In the genomic region with DNA sequence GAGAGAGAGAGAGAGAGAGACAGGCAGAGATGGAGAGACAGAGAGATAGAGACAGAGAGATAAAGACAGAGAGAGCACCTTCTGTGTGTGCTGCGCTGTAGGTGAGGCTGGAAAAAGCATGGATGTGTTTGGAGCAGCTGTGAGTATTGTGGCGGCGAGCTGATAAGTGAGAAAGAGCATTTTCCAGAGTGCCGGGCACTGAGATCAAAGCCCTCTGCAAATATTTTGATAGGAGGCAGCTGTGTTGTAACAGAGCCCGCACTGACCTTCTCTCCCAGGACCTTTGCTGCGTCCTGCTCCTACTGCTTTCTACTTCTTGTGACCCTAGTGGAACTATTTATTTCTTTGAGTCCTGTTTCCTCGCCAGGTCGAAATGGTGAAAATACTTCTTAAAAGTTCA, we compare ENCODE assay signal across 15 mouse cellular contexts. TPM values are rescaled to one million over a fixed set of nuclear protein-coding genes. Genes with fewer than 3 reads are reported as not detected.
DNase-seq lines count a peak whose midpoint lies in the region; ATAC-seq and TF ChIP-seq lines count a peak whose summit lies in the region.
"Had no signal": no experiment of that assay in that cellular context is flagged by ENCODE, and none has a peak within 500 bp of the region (broad histone marks: within the 10 kb centered on the region; RNA-seq: fewer than 3 reads in every experiment).

No protein-coding gene starts in this region.

- DNase-seq in adrenal gland, postnatal 10 days, result peak; percentile 26
- no peak for DNase-seq in adrenal gland, adult 18-20 months (ENCODE audit: low spot score in 2 of 2)
- DNase-seq in heart, postnatal 10 days, result no peak
- no peak for DNase-seq in lung, postnatal 0 days (ENCODE audit: low spot score)
- DNase-seq in lung, postnatal 10 days, result no peak
- peak; percentile 52 for DNase-seq in stomach, postnatal 0 days (ENCODE audit: low spot score)
- no peak for DNase-seq in right cerebral cortex, adult 2 months (ENCODE audit: low spot score in 2 of 2)
- DNase-seq: cerebellum, adult 9-10 months; right cerebral cortex, postnatal 25 days; thymus, postnatal 25 days had no signal

- H3K9me3 ChIP-seq in heart, embryonic 14.5 days (ENCODE audit: control insufficient read depth, low read length), result no peaks in the 10 kb centered on the region
- no peaks in the 10 kb centered on the region for H3K9me3 ChIP-seq in lung, postnatal 0 days (ENCODE audit: low read length)
- no peaks in the 10 kb centered on the region for H3K9me3 ChIP-seq in stomach, postnatal 0 days (ENCODE audit: control insufficient read depth, low read length)
- H3K9me3 ChIP-seq: forebrain, embryonic 12.5 days; kidney, embryonic 15.5 days had no signal

- H3K27ac ChIP-seq in heart, embryonic 14.5 days (replicated peaks in 1 of 2; ENCODE audit: control insufficient read depth in 1 of 2, insufficient read depth in 1 of 2, low read depth in 2 of 2, low read length in 2 of 2), result peak overlapping the region in 1 of 2 experiments; percentile 16; a peak in 2 of 4 replicates
- no peak overlapping the region for H3K27ac ChIP-seq in lung, postnatal 0 days (ENCODE audit: low read length)
- H3K27ac ChIP-seq in stomach, postnatal 0 days (replicated peaks), result no peak overlapping the region
- H3K27ac ChIP-seq: forebrain, embryonic 12.5 days; hindbrain, postnatal 0 days; kidney, embryonic 15.5 days had no signal

- peak; percentile 39; the same call in 1 of the 2 replicates for ATAC-seq in heart, embryonic 14.5 days (ENCODE audit: insufficient number of reproducible peaks, insufficient read depth, low FRiP score, low read depth)
- peak; percentile 41; the same call in 1 of the 2 replicates for ATAC-seq in lung, postnatal 0 days
- no peak for ATAC-seq in stomach, postnatal 0 days (ENCODE audit: low FRiP score, low TSS enrichment)
- ATAC-seq: hindbrain, postnatal 0 days had no signal

- peak overlapping the region; percentile 22; the same call in 1 of the 2 replicates for H3K4me2 ChIP-seq in heart, embryonic 14.5 days (ENCODE audit: low read length)
- H3K4me2 ChIP-seq in lung, postnatal 0 days (replicated peaks; ENCODE audit: low read depth, low read length), result no peak overlapping the region
- H3K4me2 ChIP-seq in stomach, postnatal 0 days (replicated peaks; ENCODE audit: low read depth), result no peak overlapping the region
- H3K4me2 ChIP-seq: forebrain, embryonic 12.5 days; kidney, embryonic 15.5 days; midbrain, embryonic 11.5 days had no signal

- no peak overlapping the region for H3K4me3 ChIP-seq in heart, embryonic 14.5 days (ENCODE audit: control insufficient read depth in 1 of 2, insufficient read depth in 1 of 2, low read depth in 1 of 2, low read length in 2 of 2)
- H3K4me3 ChIP-seq in lung, postnatal 0 days (ENCODE audit: low read depth, low read length), result no peak overlapping the region
- H3K4me3 ChIP-seq in stomach, postnatal 0 days (ENCODE audit: low read depth, low read length), result no peak overlapping the region
- H3K4me3 ChIP-seq: forebrain, embryonic 12.5 days; kidney, embryonic 15.5 days had no signal

- intact Hi-C loops in heart, postnatal 10 days (cut with DNase I), result no loop called here

- no peaks in the 10 kb centered on the region for H3K36me3 ChIP-seq in heart, embryonic 14.5 days (ENCODE audit: control insufficient read depth, insufficient read depth, low read length)
- H3K36me3 ChIP-seq in lung, postnatal 0 days (ENCODE audit: insufficient read depth, low read length), result no peaks in the 10 kb centered on the region
- no peaks in the 10 kb centered on the region for H3K36me3 ChIP-seq in stomach, postnatal 0 days (ENCODE audit: control insufficient read depth, insufficient read depth, low read length)
- H3K36me3 ChIP-seq: forebrain, embryonic 12.5 days; kidney, embryonic 15.5 days had no signal

- TF ChIP-seq CTCF in lung, postnatal 0 days (IDR thresholded peaks at IDR 0.05), result no peak
- TF ChIP-seq CTCF in stomach, postnatal 0 days (IDR thresholded peaks at IDR 0.05; ENCODE audit: low read depth), result no peak

- no peak for TF ChIP-seq EP300 in lung, postnatal 0 days (IDR thresholded peaks at IDR 0.05)
- no peak for TF ChIP-seq EP300 in stomach, postnatal 0 days (optimal IDR thresholded peaks at IDR 0.05)

- 10% methylated on average over 8 of the region's 8 CpGs for WGBS in heart, embryonic 14.5 days
- 18% methylated on average over 8 of the region's 8 CpGs for WGBS in lung, postnatal 0 days
- 27% methylated on average over 8 of the region's 8 CpGs for WGBS in stomach, postnatal 0 days

- no peaks in the 10 kb centered on the region for H3K27me3 ChIP-seq in heart, embryonic 14.5 days (ENCODE audit: control insufficient read depth, insufficient read depth, low read length)
- H3K27me3 ChIP-seq in lung, postnatal 0 days (replicated peaks; ENCODE audit: insufficient read depth, low read length), result no peaks in the 10 kb centered on the region
- H3K27me3 ChIP-seq in stomach, postnatal 0 days (ENCODE audit: control insufficient read depth, insufficient read depth, low read length), result no peaks in the 10 kb centered on the region
- H3K27me3 ChIP-seq: forebrain, embryonic 12.5 days; kidney, embryonic 15.5 days had no signal

- no peak overlapping the region for H3K9ac ChIP-seq in heart, embryonic 14.5 days (ENCODE audit: low read length)
- H3K9ac ChIP-seq in lung, postnatal 0 days (replicated peaks; ENCODE audit: low read depth), result no peak overlapping the region
- H3K9ac ChIP-seq in stomach, postnatal 0 days (ENCODE audit: low read length), result no peak overlapping the region
- H3K9ac ChIP-seq: forebrain, embryonic 12.5 days; kidney, embryonic 15.5 days had no signal

- peaks cover 6 to 15% of the 10 kb centered on the region in 2 experiments; a peak in 3 of 4 replicates for H3K4me1 ChIP-seq in heart, embryonic 14.5 days (ENCODE audit: control insufficient read depth in 2 of 2, insufficient read depth in 2 of 2, low read length in 2 of 2)
- peaks cover 7% of the 10 kb centered on the region; the same call in 1 of the 2 replicates for H3K4me1 ChIP-seq in lung, postnatal 0 days (ENCODE audit: insufficient read depth, low read depth, low read length)
- 0 out of 2 replicates have a peak, but pooled peaks cover 2% of the 10 kb centered on the region for H3K4me1 ChIP-seq in stomach, postnatal 0 days (replicated peaks; ENCODE audit: control insufficient read depth, insufficient read depth)
- H3K4me1 ChIP-seq: forebrain, embryonic 12.5 days had no signal

RNA-seq across cellular contexts. Expression of a gene that starts 45.7 kb away (rescaled TPM):
- 100 to 1,000 TPM in 1 of 2 experiments, 10 to 100 TPM in 1; 90.5 to 102 TPM for total RNA-seq in adrenal gland, postnatal 10 days (2021)
- total RNA-seq in adrenal gland, adult 18-20 months (2021), result 10 to 100 TPM; 48.6 to 58.7 TPM
- 65.1 and 68.4 TPM in 2 replicates for polyA plus RNA-seq in heart, embryonic 14.5 days (2014; fragmentation: Nextera tagmentation; extraction: Ambion mirVana)
- total RNA-seq in heart, postnatal 10 days (2021), result 100 to 1,000 TPM in 1 of 2 experiments, 10 to 100 TPM in 1; 93.7 to 109 TPM
- polyA plus RNA-seq in lung, postnatal 0 days (2015; fragmentation: Nextera tagmentation; extraction: Ambion mirVana), result 56.8 and 67.2 TPM in 2 replicates
- polyA plus RNA-seq in stomach, postnatal 0 days (2015; fragmentation: Nextera tagmentation; extraction: Ambion mirVana), result 15.4 and 16.6 TPM in 2 replicates

Comparison
In these comparisons a context has a peak if more than half of its experiments do, and no peak if none do; other contexts are left out.
1. DNase-seq: peak in adrenal gland, postnatal 10 days (single experiment) and stomach, postnatal 0 days (single experiment); none in adrenal gland, adult 18-20 months (0 of 2), heart, postnatal 10 days (0 of 2), lung, postnatal 0 days (single experiment), lung, postnatal 10 days (single experiment) and right cerebral cortex, adult 2 months (0 of 2).